Comparison of ENCODE assay signal across 1 mouse cellular context in the genomic region with DNA sequence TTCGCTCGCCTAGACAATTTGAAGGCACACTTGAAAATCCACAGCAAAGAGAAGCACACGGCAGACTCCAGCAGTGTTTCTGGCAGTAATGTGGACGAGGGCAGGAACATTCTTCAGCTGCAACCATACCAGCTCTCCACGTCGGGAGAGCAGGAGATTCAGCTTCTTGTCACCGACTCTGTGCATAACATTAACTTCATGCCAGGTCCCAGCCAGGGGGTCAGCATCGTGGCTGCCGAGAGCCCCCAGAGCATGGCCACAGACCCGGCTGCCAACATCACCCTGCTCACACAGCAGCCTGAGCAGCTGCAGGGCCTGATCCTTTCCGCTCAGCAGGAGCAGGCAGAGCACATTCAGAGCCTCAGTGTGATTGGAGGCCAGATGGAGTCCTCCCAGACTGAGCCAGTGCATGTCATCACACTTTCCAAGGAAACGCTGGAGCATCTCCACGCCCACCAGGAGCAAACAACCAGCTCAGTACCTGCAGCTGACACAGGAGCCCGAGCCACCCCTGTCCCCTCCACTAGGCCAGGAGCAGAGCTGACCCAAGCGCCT.
TF ChIP-seq lines count a peak whose summit lies in the region.

No protein-coding gene starts in this region.

TF ChIP-seq in ES-E14, 5 proteins besides CTCF, POLR2A, EP300 and RAD21:
- no peak for TF ChIP-seq ZC3H11A (IDR thresholded peaks at IDR 0.05; ENCODE audit: borderline replicate concordance, low read depth, low read length)
- no peak for TF ChIP-seq CHD2 (IDR thresholded peaks at IDR 0.05; ENCODE audit: low read depth, low read length)
- TF ChIP-seq ZNF384 (IDR thresholded peaks at IDR 0.05; ENCODE audit: low read depth, low read length), result no peak
- no peak for TF ChIP-seq HCFC1 (IDR thresholded peaks at IDR 0.05; ENCODE audit: borderline replicate concordance, insufficient read depth, low read length)
- TF ChIP-seq MAFK (IDR thresholded peaks at IDR 0.05; ENCODE audit: insufficient read depth, low read depth, low read length), result no peak
